19 mouse cellular contexts compared by ENCODE assay signal in the genomic region with DNA sequence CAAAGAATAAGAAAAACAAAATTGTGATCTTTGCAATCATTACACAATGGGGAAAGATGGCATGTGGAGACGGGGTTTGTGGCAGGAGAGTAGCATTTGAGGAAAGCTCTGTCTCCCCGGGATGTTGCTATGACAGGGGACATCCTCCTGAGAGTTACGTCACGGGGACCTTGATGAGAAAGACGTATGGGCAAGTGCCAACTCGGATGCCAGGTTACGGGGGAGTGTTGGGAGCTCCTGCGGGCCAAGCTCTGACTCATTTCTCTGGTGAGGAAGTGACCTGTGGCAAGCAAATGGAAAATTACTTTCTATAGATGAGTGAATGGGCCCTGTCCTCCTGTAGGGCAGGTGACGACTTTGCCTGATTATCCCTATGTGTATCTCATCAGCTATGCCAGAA. TPM values are rescaled to one million over a fixed set of nuclear protein-coding genes. Genes with fewer than 3 reads are reported as not detected.
DNase-seq lines count a peak whose midpoint lies in the region; ATAC-seq lines count a peak whose summit lies in the region.
"Had no signal": no experiment of that assay in that cellular context is flagged by ENCODE, and none has a peak within 500 bp of the region (broad histone marks: within the 10 kb centered on the region; RNA-seq: fewer than 3 reads in every experiment).

No protein-coding gene starts in this region.

- WGBS in forebrain, embryonic 13.5 days = 78% methylated on average over 9 of the region's 9 CpGs

- no peak overlapping the region for H3K4me2 ChIP-seq in forebrain, embryonic 13.5 days
- H3K4me2 ChIP-seq: heart, embryonic 11.5 days; hindbrain, embryonic 15.5 days; limb, embryonic 12.5 days; midbrain, embryonic 15.5 days; stomach, embryonic 15.5 days had no signal

- H3K4me1 ChIP-seq in forebrain, embryonic 13.5 days = peaks cover 48% of the 10 kb centered on the region
- H3K4me1 ChIP-seq: stomach, embryonic 15.5 days had no signal

- H3K27me3 ChIP-seq in forebrain, embryonic 13.5 days = no peaks in the 10 kb centered on the region
- H3K27me3 ChIP-seq: hindbrain, embryonic 15.5 days; midbrain, embryonic 15.5 days; stomach, embryonic 15.5 days had no signal

- no peak overlapping the region for H3K4me3 ChIP-seq in forebrain, embryonic 13.5 days
- H3K4me3 ChIP-seq: hindbrain, embryonic 15.5 days; limb, embryonic 12.5 days; midbrain, embryonic 15.5 days; stomach, embryonic 15.5 days had no signal

- H3K9me3 ChIP-seq in forebrain, embryonic 13.5 days (replicated peaks) = no peaks in the 10 kb centered on the region
- H3K9me3 ChIP-seq: hindbrain, embryonic 15.5 days; limb, embryonic 12.5 days; midbrain, embryonic 15.5 days; stomach, embryonic 15.5 days had no signal

- H3K9ac ChIP-seq in forebrain, embryonic 13.5 days = no peak overlapping the region
- H3K9ac ChIP-seq: hindbrain, embryonic 15.5 days; limb, embryonic 12.5 days; liver, embryonic 14.5 days; midbrain, embryonic 15.5 days; stomach, embryonic 15.5 days had no signal

- no peak overlapping the region for H3K27ac ChIP-seq in forebrain, embryonic 13.5 days
- H3K27ac ChIP-seq: hindbrain, embryonic 15.5 days; limb, embryonic 12.5 days; liver, embryonic 14.5 days; midbrain, embryonic 15.5 days; stomach, embryonic 15.5 days had no signal

- peak; percentile 4 for DNase-seq in NIH3T3 (ENCODE audit: low read depth)
- peak; percentile 86 for DNase-seq in adrenal gland, adult 8-10 months
- peak; percentile 87 for DNase-seq in cerebellum, adult 11-12 months
- DNase-seq in cerebellum, postnatal 25 days = peak; percentile 82 to 90
- DNase-seq in heart, adult 18-20 months = no peak
- DNase-seq in spleen, postnatal 4 days (ENCODE audit: low spot score in 2 of 2) = no peak
- DNase-seq: gastrocnemius, postnatal 25 days; kidney, adult 11 months; kidney, postnatal 14 days; retina, postnatal 1 day had no signal

- ATAC-seq in forebrain, embryonic 13.5 days = no peak
- ATAC-seq: midbrain, embryonic 15.5 days had no signal

- peaks cover 5% of the 10 kb centered on the region; the same call in 1 of the 2 replicates for H3K36me3 ChIP-seq in forebrain, embryonic 13.5 days (ENCODE audit: poor library complexity, severe bottlenecking)
- H3K36me3 ChIP-seq: hindbrain, embryonic 15.5 days; limb, embryonic 12.5 days; midbrain, embryonic 15.5 days; stomach, embryonic 15.5 days had no signal

RNA-seq across cellular contexts. Expression of a gene that starts 26.0 kb away (rescaled TPM):
- total RNA-seq in adrenal gland, adult 8-10 months (2022) = 1 to 10 TPM; 1.3 to 2.7 (median 2.3) TPM
- total RNA-seq in heart, adult 18-20 months (2021) = 10 to 100 TPM in 1 of 2 experiments, 1 to 10 TPM in 1; 7.2 to 12.0 TPM
- 26.3 and 28.5 TPM in 2 replicates for polyA plus RNA-seq in forebrain, embryonic 13.5 days (2015; fragmentation: Nextera tagmentation; extraction: Ambion mirVana)
- total RNA-seq: MEL; neutrophil, adult 5-6 weeks had no signal

Comparison
In these comparisons a context has a peak if more than half of its experiments do, and no peak if none do; other contexts are left out.
1. DNase-seq: peak in NIH3T3 (single experiment), adrenal gland, adult 8-10 months (single experiment), cerebellum, adult 11-12 months (single experiment) and cerebellum, postnatal 25 days (2 of 2); none in heart, adult 18-20 months (0 of 2) and spleen, postnatal 4 days (0 of 2).